Mouse (Mus musculus) left cerebral cortex, postnatal 36 days (tissue): Measurements from ENCODE around the gene Ccdc24. TPM values are rescaled to one million over a fixed set of nuclear protein-coding genes. Genes with fewer than 3 reads are reported as not detected.

Experiments
- DNase-seq, 2 experiments: peaks; one replicate each; pipeline ENCODE4 v3.0.0; 2021 to 2022; ENCODE audit warnings: low spot score in 2 of 2, mixed read lengths in 1 of 2
- intact Hi-C: fragments of 180-260 bp; cut with DNase I; formaldehyde crosslinking; loops from one replicate; pipeline ENCODE4 v1.15.1; 2025
- total RNA-seq, 2 experiments: library from RNA; stranded (reverse); gene quantifications; 2 replicates each; pipeline ENCODE4 v1.2.3; 2021

Gene Ccdc24
- total RNA-seq, 2 experiments from 2014 or later: 0.79 to 1.2 TPM

DNA sequence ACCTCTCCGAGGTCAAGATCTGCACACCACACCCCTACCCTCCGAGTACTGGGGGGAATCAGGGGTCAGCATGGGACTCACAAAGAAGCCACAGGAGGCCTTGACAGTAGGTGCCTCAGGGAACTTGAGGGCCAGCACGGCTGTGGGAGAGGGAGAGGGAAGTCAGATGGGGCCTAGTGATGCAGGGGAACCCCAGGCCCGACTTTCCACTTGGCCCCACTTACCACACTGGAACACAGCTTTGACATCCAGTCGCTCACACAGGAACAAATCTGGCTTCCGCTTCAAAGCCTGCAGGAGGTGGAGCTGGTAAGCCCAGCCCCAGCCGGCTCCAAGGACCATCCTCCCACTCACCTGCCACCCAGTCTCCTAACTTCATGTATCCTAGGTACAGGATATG is 23.0 kb upstream of the Ccdc24 start:
- DNase-seq: no peak
- intact Hi-C loops: no loop called here

DNA sequence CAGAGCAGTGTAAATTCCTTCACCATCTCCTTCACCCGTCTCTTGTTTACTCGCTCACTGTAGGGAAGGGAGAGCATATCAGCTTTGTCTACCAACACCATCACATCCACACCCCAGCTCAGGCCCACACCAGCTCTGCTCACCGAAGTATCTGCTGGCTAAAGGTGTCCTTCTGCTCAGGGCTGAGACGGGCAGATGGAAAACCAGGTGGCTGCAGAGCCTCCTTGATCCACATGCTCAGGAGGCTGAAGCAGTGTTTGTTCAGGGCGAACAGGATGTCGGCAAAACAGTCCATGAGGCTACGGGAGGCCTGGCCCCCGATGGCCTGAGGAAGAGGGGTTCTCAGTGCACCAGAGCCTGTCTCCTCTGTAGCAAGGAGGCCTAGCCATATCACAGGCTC is 22.2 kb upstream of the Ccdc24 start:
- DNase-seq: no peak
- intact Hi-C loops: no loop called here

DNA sequence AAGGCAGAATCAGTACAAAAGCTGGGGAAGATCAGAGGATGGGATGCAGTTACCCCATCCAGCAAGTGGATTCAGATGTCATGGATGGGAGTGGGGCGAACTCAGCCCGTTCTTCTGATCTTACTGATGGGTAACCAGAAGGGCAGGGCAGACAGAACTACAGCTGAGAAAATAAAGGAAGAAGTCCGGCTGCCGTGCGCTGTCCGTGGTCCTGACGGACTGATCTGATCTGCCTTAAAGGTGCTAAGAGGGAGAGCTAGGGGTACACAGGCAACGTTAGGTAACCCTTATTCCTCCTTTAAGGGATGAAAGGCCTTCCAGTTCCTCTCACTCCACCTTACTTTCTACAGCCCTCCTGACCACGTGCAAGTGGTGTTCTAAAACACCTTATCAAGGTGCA is 21.0 kb upstream of the Ccdc24 start:
- no peak for DNase-seq
- intact Hi-C loops: no loop called here

GRCm38 (mm10) chr4:117891738-117892161 is 19.4 kb upstream of the Ccdc24 start, which contains the start of gene Dph2:
Gene Dph2, minus strand, starts transcription at chr4:117892032.
- intact Hi-C loops: no loop called here
- DNase-seq: peak; percentile 77 to 82

- intact Hi-C loops: no loop called here
- DNase-seq: no peak
These were observed 18.4 kb upstream of the Ccdc24 start for GRCm38 (mm10) chr4:117890750-117891149.

DNA sequence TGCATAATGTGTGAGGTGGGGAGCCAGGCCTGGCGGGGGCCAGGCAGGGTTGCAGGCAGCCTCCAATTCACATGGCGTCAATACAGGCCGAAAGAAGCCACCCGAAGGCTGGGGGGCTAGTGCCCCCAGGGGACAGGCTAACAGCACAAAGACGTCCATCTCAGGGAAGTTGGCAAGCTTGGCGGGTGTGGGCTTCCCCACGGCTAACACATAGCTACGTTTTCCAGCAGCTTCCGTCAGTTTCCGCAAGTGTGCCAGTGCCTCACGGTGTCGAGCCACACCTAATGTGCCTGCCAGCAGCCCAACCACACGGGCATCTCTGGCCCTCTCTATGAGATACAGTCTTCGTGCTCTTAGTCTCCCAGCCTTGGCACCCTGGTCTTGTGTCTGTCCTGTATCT is 17.7 kb upstream of the Ccdc24 start:
- intact Hi-C loops: no loop called here
- no peak for DNase-seq

GRCm38 (mm10) chr4:117889471-117889870 is 17.1 kb upstream of the Ccdc24 start:
- no peak for DNase-seq
- intact Hi-C loops: no loop called here

GRCm38 (mm10) chr4:117887920-117888319 is 15.6 kb upstream of the Ccdc24 start:
- intact Hi-C loops: loop anchor here (2.0 kb wide), 1 partner anchor 27 kb away; the partner anchor contains the start of gene Ipo13
- DNase-seq: no peak

- intact Hi-C loops: loop anchor here (2.0 kb wide), 1 partner anchor 28 kb away; the partner anchor contains the start of gene Ipo13
- peak; percentile 95 to 96 for DNase-seq
These were observed 14.8 kb upstream of the Ccdc24 start, which contains the start of gene Atp6v0b for GRCm38 (mm10) chr4:117887133-117887532. Gene Atp6v0b, minus strand, starts transcription at chr4:117887333.

DNA sequence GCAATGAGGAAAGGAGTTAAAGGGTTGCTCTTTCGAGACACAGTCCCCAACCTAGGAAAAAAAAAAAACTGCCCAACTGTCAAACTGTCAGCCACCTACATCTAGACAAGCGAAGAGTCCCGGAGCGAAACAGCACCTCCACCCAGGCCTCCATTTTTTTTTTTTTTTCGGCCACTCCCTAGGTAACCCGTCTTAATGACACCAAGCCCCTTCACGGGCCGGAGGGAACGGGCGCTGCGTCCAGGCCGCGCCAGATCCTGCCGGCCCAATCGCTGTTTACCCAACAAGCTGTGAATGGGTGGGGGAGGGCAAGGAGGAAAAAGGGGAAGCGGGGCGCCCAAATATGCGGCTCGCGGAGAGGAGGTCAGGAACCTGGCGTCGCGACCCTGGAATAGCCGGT is 14.3 kb upstream of the Ccdc24 start:
- DNase-seq: no peak
- intact Hi-C loops: loop anchor here (2.0 kb wide), 1 partner anchor 28 kb away; the partner anchor contains the start of gene Ipo13

DNA sequence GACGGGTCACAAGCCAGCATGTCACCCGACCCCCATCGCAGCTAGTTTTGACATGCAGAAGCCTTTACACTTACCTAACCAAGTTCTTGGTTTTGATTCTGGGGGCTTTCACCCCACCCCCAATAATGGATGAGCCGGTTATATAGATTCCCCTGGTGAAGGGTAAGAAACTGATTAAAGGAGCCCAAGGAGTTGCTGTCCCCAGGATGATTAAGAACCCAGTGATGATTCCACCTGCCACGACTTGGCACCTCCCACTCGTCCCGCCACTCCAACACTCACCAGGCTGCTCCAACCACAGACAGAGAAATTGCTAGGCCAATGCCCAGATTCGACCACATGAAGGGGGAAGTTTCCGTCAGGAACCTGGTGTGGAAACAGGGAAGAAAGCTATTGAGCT is 13.6 kb upstream of the Ccdc24 start:
- intact Hi-C loops: loop anchor here (2.0 kb wide), 1 partner anchor 29 kb away; the partner anchor contains the start of gene Ipo13
- no peak for DNase-seq

DNA sequence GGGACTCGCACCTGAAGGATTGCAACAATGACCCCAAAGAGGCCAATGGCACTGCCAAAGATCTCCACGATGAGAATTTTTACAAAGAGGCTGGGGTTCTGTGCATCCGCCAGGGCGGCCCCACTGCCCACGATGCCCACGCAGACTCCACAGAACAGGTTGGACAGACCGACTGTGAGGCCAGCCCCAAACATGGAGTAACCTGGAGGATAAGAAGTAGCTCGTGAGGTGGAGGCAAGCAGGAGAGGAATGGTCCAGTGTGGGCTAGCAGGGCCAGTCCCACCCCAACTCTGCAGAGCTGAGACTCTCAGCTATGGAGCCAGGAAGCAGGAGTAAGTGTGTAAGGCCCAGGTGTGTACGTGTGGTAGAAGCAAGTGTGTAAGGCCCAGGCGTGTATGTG is 12.7 kb upstream of the Ccdc24 start:
- intact Hi-C loops: no loop called here
- no peak for DNase-seq

- intact Hi-C loops: no loop called here
- DNase-seq: no peak
These were observed 11.8 kb upstream of the Ccdc24 start for GRCm38 (mm10) chr4:117884146-117884545.

GRCm38 (mm10) chr4:117882701-117883691 is 10.6 kb upstream of the Ccdc24 start, which contains the start of gene B4galt2:
Gene B4galt2, minus strand, starts transcription at chr4:117883487.
- intact Hi-C loops: no loop called here
- peak; percentile 70 to 84 for DNase-seq

DNA sequence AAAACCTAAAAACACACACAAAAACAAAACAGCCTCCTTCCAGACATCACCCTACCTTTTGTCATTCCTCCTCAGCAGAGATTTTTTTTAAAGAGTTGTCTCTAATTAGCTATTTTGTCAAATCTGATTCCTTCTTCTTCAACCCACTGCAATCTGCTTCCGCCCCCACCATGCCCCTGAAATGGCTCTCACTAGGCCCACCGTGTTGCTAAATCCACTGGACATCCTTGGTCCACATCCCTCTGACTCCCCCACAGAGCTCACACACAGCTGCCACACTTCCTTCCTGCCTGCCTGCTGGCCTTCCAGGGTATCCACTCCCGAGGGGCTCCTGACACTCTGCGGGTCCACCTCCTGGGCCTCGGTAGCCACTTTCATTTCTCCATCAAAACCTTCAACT is 6.3 kb upstream of the Ccdc24 start:
- DNase-seq: peak in 1 of 2 experiments; percentile 47
- intact Hi-C loops: no loop called here

GRCm38 (mm10) chr4:117878301-117878700 is 5.9 kb upstream of the Ccdc24 start:
- DNase-seq: no peak
- intact Hi-C loops: no loop called here

GRCm38 (mm10) chr4:117873615-117874014 is 1.3 kb upstream of the Ccdc24 start:
- intact Hi-C loops: no loop called here
- DNase-seq: no peak

GRCm38 (mm10) chr4:117871787-117872186 is 570 bp downstream of the Ccdc24 start:
- DNase-seq: no peak
- intact Hi-C loops: no loop called here

DNA sequence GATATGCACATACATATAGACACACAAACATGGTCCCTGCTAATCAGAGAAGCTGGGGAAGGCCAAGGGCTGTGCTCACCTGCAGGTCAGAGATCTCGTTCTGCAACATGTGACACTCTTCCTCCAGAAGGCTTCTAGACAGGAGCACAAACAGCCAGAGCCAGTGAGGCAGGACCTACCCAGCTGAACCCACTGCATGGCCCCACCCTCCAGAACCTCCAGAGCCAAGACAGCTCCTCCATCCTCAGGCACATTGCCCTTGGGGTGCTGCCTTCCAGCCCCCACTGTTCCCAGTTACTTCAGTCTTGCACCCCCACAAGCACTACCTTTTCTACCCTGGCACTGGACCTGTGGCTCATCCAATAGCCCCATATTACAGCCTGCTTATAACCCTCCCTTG is 1.9 kb downstream of the Ccdc24 start:
- DNase-seq: no peak
- intact Hi-C loops: no loop called here

DNA sequence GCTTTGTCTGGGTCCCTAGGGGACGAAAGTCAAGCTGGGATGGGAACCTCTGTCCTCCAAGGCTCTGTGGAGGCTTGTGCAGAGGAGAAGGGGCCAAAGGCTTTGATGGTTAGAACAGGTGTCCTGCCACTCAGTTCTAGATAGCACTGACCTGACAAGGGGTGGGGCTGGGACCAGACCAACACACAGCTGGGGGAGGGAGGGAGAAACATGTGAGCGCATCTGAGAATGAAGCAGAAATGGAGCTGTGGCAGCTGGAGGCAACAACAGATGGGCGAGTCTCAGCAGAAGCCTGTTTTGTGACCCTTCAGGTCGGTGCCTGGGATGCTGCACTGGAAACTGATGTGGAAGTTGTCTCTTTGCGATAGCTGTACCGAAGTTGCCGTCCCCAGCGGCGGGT is 3.0 kb downstream of the Ccdc24 start:
- no peak for DNase-seq
- intact Hi-C loops: no loop called here

DNA sequence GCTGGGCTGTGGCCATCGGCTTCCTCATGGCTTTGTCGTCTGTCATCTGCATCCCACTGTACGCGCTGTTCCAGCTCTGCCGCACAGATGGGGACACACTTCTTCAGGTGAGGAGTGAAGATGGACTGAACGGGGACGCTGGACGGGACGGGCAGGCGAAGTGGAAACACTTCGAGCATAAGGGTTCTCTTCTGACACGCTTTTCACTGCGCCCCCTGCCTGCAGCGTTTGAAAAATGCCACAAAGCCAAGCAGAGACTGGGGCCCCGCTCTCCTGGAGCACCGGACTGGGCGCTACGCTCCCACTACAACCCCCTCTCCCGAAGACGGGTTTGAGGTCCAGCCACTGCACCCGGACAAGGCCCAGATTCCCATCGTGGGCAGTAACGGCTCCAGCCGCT is 4.5 kb downstream of the Ccdc24 start:
- no peak for DNase-seq
- intact Hi-C loops: no loop called here
